Mouse (Mus musculus) lung, embryonic 16.5 days (tissue): ENCODE results near the gene Tff1. TPM values are rescaled to one million over a fixed set of nuclear protein-coding genes. Genes with fewer than 3 reads are reported as not detected.
A peak's percentile ranks its signal among the peaks of the same experiment; 100 is the strongest.

Experiments
- ATAC-seq: fragments of 200-750 bp; cut with Nextera tagmentation; 2 replicates; pipeline ENCODE4 v1.8.0; 2017; ENCODE audit warnings: low read depth, mild to moderate bottlenecking, moderate library complexity
- H3K27ac ChIP-seq: fragments of 300-500 bp; sonication (generic); 2 replicates; pipeline ENCODE4 v1.5.1; 2014; ENCODE audit warnings: mild to moderate bottlenecking, control low read depth, low read length
- H3K27me3 ChIP-seq: fragments of 300-500 bp; sonication (generic); 2 replicates; pipeline ENCODE4 v1.6.1; 2014; ENCODE audit warnings: low read depth, low read length, mixed read lengths; ENCODE audit not compliant: control insufficient read depth, insufficient read depth
- H3K36me3 ChIP-seq: fragments of 300-500 bp; sonication (generic); 2 replicates; pipeline ENCODE4 v1.6.1; 2014; ENCODE audit warnings: low read length; ENCODE audit not compliant: control insufficient read depth, insufficient read depth
- H3K4me1 ChIP-seq: fragments of 300-500 bp; sonication (generic); replicated peaks from 2 replicates; pipeline ENCODE4 v1.6.1; 2014; ENCODE audit warnings: low read length, mixed read lengths; ENCODE audit not compliant: control insufficient read depth, insufficient read depth
- H3K4me2 ChIP-seq: fragments of 300-500 bp; sonication (generic); 2 replicates; pipeline ENCODE4 v1.6.1; 2014; ENCODE audit warnings: low read depth, low read length, control low read depth
- H3K4me3 ChIP-seq: fragments of 300-500 bp; sonication (generic); 2 replicates; pipeline ENCODE4 v1.5.1; 2014; ENCODE audit warnings: mild to moderate bottlenecking, low read length, control low read depth
- H3K9ac ChIP-seq: fragments of 300-500 bp; sonication (generic); 2 replicates; pipeline ENCODE4 v1.6.1; 2014; ENCODE audit warnings: low read length, control low read depth
- H3K9me3 ChIP-seq: fragments of 300-500 bp; sonication (generic); 2 replicates; pipeline ENCODE4 v1.6.1; 2016; ENCODE audit warnings: low read length; ENCODE audit not compliant: control insufficient read depth
- WGBS: fragments of 180-500 bp; shearing (Covaris S2); extraction: QIAGEN DNeasy Blood & Tissue Kit; methylation state at CpG from one replicate; pipeline ENCODE4 v1.1.7; 2014; 5-methylcytosine and 5-hydroxymethylcytosine counted together
- polyA plus RNA-seq: library from polyadenylated mRNA; unstranded; fragments of >200 nt; fragmentation: Nextera tagmentation; extraction: Ambion mirVana; gene quantifications from 2 replicates; pipeline ENCODE4 v1.2.1, GENCODE M21; 2015

The Tff1 gene
- polyA plus RNA-seq, 1 experiment from 2014 or later: not detected

GRCm38 (mm10) chr17:31193360-31193759 is 28.3 kb upstream of the Tff1 start:
- no peak overlapping the region for H3K9ac ChIP-seq
- peaks cover 2% of the 10 kb centered on the region; the same call in 1 of the 2 replicates for H3K4me1 ChIP-seq
- H3K9me3 ChIP-seq: no peaks in the 10 kb centered on the region
- no peaks in the 10 kb centered on the region for H3K36me3 ChIP-seq
- H3K4me2 ChIP-seq: no peak overlapping the region
- no peak overlapping the region for H3K4me3 ChIP-seq
- H3K27me3 ChIP-seq: no peaks in the 10 kb centered on the region
- no peak overlapping the region for H3K27ac ChIP-seq
- 0 out of 2 replicates have a peak, but pooled peaks have one; percentile 21 for ATAC-seq
- WGBS: 42% methylated on average over 9 of the region's 9 CpGs

- ATAC-seq: no peak
- H3K9ac ChIP-seq: no peak overlapping the region
- no peaks in the 10 kb centered on the region for H3K36me3 ChIP-seq
- peaks cover 2% of the 10 kb centered on the region; the same call in 1 of the 2 replicates for H3K4me1 ChIP-seq
- no peaks in the 10 kb centered on the region for H3K9me3 ChIP-seq
- H3K4me3 ChIP-seq: no peak overlapping the region
- 38% methylated on average over 2 of the region's 2 CpGs for WGBS
- H3K27ac ChIP-seq: no peak overlapping the region
- no peaks in the 10 kb centered on the region for H3K27me3 ChIP-seq
- H3K4me2 ChIP-seq: no peak overlapping the region
These were observed 27.6 kb upstream of the Tff1 start for GRCm38 (mm10) chr17:31192663-31193062.

GRCm38 (mm10) chr17:31191825-31192224 is 26.7 kb upstream of the Tff1 start:
- ATAC-seq: no peak
- Histone ChIP-seq H3K27me3 (no peaks in the 10 kb centered on the region), H3K9ac (no peak overlapping the region), H3K36me3 (no peaks in the 10 kb centered on the region), H3K4me1 (peaks cover 2% of the 10 kb centered on the region; the same call in 1 of the 2 replicates), H3K9me3 (no peaks in the 10 kb centered on the region), H3K4me2 (no peak overlapping the region), H3K4me3 (no peak overlapping the region), H3K27ac (no peak overlapping the region)
- WGBS: 77% methylated on average over 8 of the region's 8 CpGs

GRCm38 (mm10) chr17:31187370-31187769 is 22.3 kb upstream of the Tff1 start:
- H3K4me2 ChIP-seq: no peak overlapping the region
- H3K27ac ChIP-seq: no peak overlapping the region
- peaks cover 6% of the 10 kb centered on the region for H3K4me1 ChIP-seq
- no peak overlapping the region for H3K9ac ChIP-seq
- H3K36me3 ChIP-seq: no peaks in the 10 kb centered on the region
- no peaks in the 10 kb centered on the region for H3K9me3 ChIP-seq
- peak; percentile 58; the same call in 1 of the 2 replicates for ATAC-seq
- 20% methylated on average over 4 of the region's 4 CpGs for WGBS
- no peaks in the 10 kb centered on the region for H3K27me3 ChIP-seq
- H3K4me3 ChIP-seq: no peak overlapping the region

- WGBS: 58% methylated on average over 12 of the region's 12 CpGs
- H3K4me3 ChIP-seq: no peak overlapping the region
- H3K4me2 ChIP-seq: no peak overlapping the region
- no peaks in the 10 kb centered on the region for H3K27me3 ChIP-seq
- H3K36me3 ChIP-seq: no peaks in the 10 kb centered on the region
- peak; percentile 37; the same call in 1 of the 2 replicates for ATAC-seq
- H3K9ac ChIP-seq: no peak overlapping the region
- H3K4me1 ChIP-seq: peaks cover 6% of the 10 kb centered on the region
- H3K9me3 ChIP-seq: no peaks in the 10 kb centered on the region
- no peak overlapping the region for H3K27ac ChIP-seq
These were observed 19.4 kb upstream of the Tff1 start for GRCm38 (mm10) chr17:31184269-31184990.

- Histone ChIP-seq H3K9me3 (no peaks in the 10 kb centered on the region), H3K4me3 (no peak overlapping the region), H3K4me2 (no peak overlapping the region), H3K36me3 (no peaks in the 10 kb centered on the region), H3K27ac (no peak overlapping the region), H3K9ac (no peak overlapping the region), H3K27me3 (no peaks in the 10 kb centered on the region), H3K4me1 (peaks cover 6% of the 10 kb centered on the region)
- 36% methylated on average over 12 of the region's 12 CpGs for WGBS
- ATAC-seq: peak; percentile 37; the same call in 1 of the 2 replicates
These were observed 18.3 kb upstream of the Tff1 start for GRCm38 (mm10) chr17:31183180-31183974.

GRCm38 (mm10) chr17:31181490-31181889 is 16.4 kb upstream of the Tff1 start:
- no peak overlapping the region for H3K4me2 ChIP-seq
- no peak for ATAC-seq
- WGBS: 65% methylated on average over 4 of the region's 4 CpGs
- H3K9me3 ChIP-seq: no peaks in the 10 kb centered on the region
- H3K27ac ChIP-seq: no peak overlapping the region
- no peaks in the 10 kb centered on the region for H3K27me3 ChIP-seq
- H3K4me3 ChIP-seq: no peak overlapping the region
- H3K36me3 ChIP-seq: no peaks in the 10 kb centered on the region
- peaks cover 6% of the 10 kb centered on the region for H3K4me1 ChIP-seq
- H3K9ac ChIP-seq: no peak overlapping the region

- Histone ChIP-seq H3K4me2 (no peak overlapping the region), H3K9ac (no peak overlapping the region), H3K36me3 (no peaks in the 10 kb centered on the region), H3K27ac (no peak overlapping the region), H3K4me1 (no peaks in the 10 kb centered on the region), H3K27me3 (no peaks in the 10 kb centered on the region), H3K9me3 (no peaks in the 10 kb centered on the region), H3K4me3 (no peak overlapping the region)
- WGBS: 74% methylated on average over 4 of the region's 4 CpGs
- ATAC-seq: no peak
These were observed 11.2 kb upstream of the Tff1 start for GRCm38 (mm10) chr17:31176321-31176720.

GRCm38 (mm10) chr17:31169796-31170195 is 4.7 kb upstream of the Tff1 start:
- H3K4me1 ChIP-seq: no peaks in the 10 kb centered on the region; the same call in 1 of the 2 replicates
- H3K4me2 ChIP-seq: no peak overlapping the region
- H3K4me3 ChIP-seq: no peak overlapping the region
- 47% methylated on average over 5 of the region's 5 CpGs for WGBS
- H3K9ac ChIP-seq: no peak overlapping the region
- no peaks in the 10 kb centered on the region for H3K27me3 ChIP-seq
- H3K27ac ChIP-seq: no peak overlapping the region
- no peaks in the 10 kb centered on the region for H3K36me3 ChIP-seq
- no peak for ATAC-seq
- no peaks in the 10 kb centered on the region for H3K9me3 ChIP-seq
